Mouse (Mus musculus) brain, embryonic 14.5 days (tissue): ENCODE measurements at regions not wholly inside any gene's neighbourhood (a gene's known extent, or its start where the extent isn't known, plus 50 kb on each side); places are given as distances from the start of the nearest gene placed in this dataset.
"Not testable (repeated sequence)": the region's sequence is repeated elsewhere in the genome, so short reads cannot be mapped to it uniquely, and the experiment has no call there.

Source experiments
- DNase-seq: peaks from one replicate; pipeline ENCODE4 v3.0.0-alpha.2; 2011; ENCODE audit warnings: low read depth
- CTCF ChIP-seq: fragments of 200-500 bp; IDR thresholded peaks from 2 replicates; pipeline ENCODE4 v1.5.1; 2012; ENCODE audit warnings: inconsistent platforms, mild to moderate bottlenecking, moderate library complexity, borderline replicate concordance; ENCODE audit not compliant: insufficient read depth, insufficient read length; ENCODE audit errors: extremely low read depth
- POLR2A ChIP-seq: fragments of 200-500 bp; IDR thresholded peaks from 2 replicates; pipeline ENCODE4 v1.6.1; 2012; ENCODE audit warnings: mild to moderate bottlenecking, inconsistent platforms, borderline replicate concordance; ENCODE audit not compliant: poor library complexity, insufficient read depth, insufficient read length, severe bottlenecking; ENCODE audit errors: extremely low read depth

GRCm38 (mm10) chr1:51591886-51592285 lies 113.7 kb upstream of the Nabp1 start:
- TF ChIP-seq POLR2A (no peak), CTCF (no peak)

DNA sequence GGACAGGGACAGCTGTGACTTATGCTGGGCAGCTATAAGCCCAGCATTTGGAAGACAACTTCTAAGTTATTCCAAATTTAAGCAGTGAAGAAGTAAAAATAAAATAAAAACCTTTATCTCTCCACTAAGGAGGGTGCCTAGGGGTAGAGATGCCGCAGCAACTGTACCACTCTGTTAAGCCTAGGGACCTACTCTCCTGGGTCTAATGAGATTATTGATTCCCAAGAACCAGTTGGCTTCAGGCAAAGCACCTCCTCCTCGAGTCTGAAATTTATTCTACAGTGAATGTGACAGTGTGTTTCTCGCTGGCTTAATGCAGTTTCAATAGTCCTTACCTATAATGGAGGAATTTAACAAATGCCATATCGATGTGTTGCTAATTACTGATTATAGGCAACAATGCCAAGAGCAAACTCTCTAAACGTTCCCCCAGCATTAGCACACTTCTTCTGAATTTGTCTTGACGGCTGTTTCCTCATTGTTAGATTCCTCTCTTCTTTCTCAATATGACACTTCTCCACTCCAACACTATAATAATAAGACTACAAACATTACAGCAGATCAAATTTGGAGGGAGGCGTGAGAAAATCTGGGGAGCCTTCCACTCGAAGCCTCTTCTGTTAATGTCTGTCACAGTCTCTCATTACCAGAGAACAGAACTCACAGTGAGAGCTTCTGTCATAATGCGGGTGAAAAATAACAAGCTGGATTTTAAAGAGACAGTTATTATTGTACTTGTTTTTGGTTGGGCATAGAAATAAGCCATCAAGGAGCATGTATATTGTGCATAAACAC lies 112.6 kb upstream of the Nabp1 start:
- DNase-seq: peak; percentile 62
- TF ChIP-seq CTCF (no peak), POLR2A (no peak)

More at GRCm38 (mm10) chr1:51591886-51592285, 113.7 kb upstream of the Nabp1 start:
- DNase-seq: no peak

- no peak for DNase-seq
- TF ChIP-seq CTCF: no peak
- TF ChIP-seq POLR2A: no peak
These were observed 106.8 kb upstream of the Nabp1 start for GRCm38 (mm10) chr1:51584925-51585424.

DNA sequence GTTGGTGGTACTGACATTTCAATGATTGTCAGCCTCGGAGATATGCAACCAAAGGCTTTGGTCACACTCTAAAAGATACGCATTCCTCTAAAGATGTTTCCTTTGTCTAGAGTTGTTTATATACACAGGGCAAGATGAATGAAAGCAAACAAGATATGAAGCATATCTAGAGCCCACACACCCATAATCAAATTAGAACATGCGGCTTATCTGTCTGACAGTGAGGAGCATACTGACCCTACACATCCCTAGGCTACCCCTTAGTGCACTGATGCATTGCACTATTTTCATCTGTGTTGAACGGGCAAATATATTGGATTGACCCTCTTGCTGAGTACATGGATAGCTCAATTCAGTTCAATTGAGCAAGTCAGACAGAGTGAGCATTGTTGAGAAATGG lies 105.6 kb upstream of the Nabp1 start:
- DNase-seq: no peak
- no peak for TF ChIP-seq CTCF
- no peak for TF ChIP-seq POLR2A

DNA sequence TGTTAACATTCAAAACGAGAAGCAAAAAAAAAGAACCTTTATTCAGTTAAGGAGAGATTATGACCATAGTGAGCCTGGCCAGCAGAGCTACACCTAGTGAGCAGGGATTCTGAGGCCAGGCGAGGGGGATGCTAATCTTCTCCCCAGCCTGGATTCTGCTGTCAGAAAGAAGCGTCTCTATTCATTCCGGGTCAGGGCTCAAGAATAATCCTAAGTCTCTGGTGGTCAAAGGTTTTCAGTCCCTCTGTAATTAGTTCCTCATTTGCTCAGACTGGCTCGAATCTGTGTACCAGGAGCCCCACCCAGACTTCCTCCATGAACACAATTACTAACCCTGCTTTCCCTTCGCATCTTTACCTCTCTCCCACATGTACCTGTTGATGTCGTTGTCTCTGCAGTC lies 101.8 kb upstream of the Nabp1 start:
- no peak for DNase-seq
- TF ChIP-seq POLR2A: no peak
- TF ChIP-seq CTCF: no peak

DNA sequence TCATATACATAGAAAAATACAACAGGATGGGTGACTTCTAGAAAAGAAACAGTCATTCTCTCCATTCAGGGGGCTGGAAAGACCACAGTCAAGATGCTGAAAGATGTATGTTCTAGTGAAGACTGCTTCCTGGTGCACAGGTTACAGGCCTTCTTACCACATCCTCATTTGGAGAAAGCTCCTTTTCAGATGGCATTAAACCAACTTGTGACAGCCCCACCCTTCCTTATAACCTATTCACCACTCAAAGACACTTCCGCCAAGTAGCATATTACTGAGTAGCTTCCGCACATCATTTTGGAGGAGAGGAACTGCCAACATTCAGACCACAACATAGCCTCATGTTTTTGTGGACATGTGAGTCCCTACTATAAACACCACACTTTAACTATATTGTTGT lies 99.5 kb upstream of the Nabp1 start:
- TF ChIP-seq CTCF (no peak), POLR2A (no peak)
- DNase-seq: no peak

GRCm38 (mm10) chr1:51572314-51573078 lies 94.3 kb upstream of the Nabp1 start:
- DNase-seq: no peak
- TF ChIP-seq POLR2A: no peak
- no peak for TF ChIP-seq CTCF

GRCm38 (mm10) chr1:51569625-51570024 lies 91.4 kb upstream of the Nabp1 start:
- no peak for DNase-seq
- TF ChIP-seq CTCF (no peak), POLR2A (no peak)

DNA sequence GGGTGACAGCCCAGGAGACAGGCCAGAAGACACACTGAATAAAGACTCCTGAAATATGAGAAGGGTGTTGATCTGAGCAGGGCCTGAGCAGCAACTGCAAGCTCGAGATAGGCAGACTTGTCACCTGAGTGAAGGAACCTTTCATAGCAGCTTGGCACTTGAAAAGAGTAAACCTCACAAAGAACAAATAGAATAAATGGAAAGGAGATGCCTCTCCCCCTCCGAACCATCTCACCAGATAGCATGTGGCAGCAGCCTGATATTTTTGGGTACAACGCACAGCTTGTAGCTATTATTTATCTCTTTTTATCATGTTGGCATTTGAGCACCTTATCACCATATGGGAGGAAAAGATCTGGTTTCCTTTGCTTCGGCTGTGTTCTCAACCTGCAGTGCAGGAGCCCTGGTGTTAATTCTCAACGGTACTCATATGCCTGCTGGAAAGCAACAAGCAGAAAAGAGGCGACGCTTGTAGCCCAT lies 88.0 kb upstream of the Nabp1 start:
- DNase-seq: no peak
- TF ChIP-seq POLR2A: no peak
- no peak for TF ChIP-seq CTCF

- not testable (repeated sequence) for DNase-seq
These were observed 78.4 kb upstream of the Nabp1 start for GRCm38 (mm10) chr1:51556616-51557015.

DNA sequence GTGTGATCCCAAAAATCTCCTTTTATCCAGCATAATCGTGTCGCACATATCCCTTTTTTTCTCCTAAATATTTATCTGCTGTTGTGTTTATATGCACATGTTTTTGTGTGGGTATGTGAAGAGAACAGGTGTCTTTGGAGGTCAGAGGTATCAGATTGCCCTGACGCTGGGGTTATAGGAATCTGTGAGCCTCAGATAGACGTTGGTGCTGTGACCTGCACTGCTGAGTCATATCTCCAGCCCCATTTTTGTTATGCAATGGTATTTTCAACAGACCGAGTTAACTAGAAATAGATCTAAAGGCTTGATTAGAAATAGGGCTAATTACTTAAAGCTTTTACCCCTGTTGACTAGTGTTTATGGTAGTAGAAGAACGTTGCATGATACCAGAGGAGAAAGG lies 75.5 kb upstream of the Nabp1 start:
- no peak for DNase-seq
- TF ChIP-seq CTCF: no peak
- no peak for TF ChIP-seq POLR2A

GRCm38 (mm10) chr1:51551624-51552023 lies 73.4 kb upstream of the Nabp1 start:
- peak; percentile 37 for DNase-seq
- TF ChIP-seq POLR2A (no peak), CTCF (no peak)

DNA sequence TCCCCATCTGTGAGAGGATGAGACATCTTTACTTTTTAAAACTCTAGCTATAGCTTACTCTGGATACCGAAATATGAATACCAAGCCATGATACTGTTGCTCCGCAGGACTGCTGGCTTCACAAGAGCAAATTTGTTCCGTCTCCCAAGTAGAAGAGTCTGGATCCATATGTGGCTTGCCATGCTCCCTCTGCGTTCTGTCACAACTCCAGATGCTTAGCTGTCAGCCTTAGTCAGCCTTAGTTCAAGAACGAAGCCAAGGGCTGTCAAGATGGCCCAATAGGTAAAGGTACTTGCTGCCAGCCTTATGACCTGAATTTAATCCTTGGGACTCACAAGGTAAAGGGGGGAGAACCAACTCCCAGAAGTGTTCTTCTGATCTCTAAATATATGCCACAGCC lies 64.6 kb upstream of the Nabp1 start:
- no peak for DNase-seq

DNA sequence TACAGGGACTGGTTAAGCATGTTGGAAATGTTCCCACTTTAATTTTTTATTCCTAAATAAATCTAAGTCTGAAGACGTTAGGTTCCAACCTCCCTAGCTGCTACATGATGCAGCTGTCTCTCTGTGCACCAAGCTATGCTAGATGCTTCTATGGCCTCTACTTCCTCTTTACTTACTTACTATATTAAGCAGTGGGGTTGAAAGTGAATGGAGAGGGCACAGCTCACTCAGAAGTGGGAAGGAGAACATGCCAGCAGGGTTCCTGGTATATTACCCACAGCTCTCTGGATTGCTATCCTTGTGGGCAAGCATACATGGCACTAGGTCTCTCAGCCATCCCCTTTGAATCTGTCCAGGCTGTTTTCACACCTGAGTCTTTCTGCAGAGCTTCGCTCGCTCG lies 61.4 kb upstream of the Nabp1 start:
- TF ChIP-seq CTCF (no peak), POLR2A (no peak)

More for the DNA sequence above, 64.6 kb upstream of the Nabp1 start:
- TF ChIP-seq CTCF (no peak), POLR2A (no peak)

DNA sequence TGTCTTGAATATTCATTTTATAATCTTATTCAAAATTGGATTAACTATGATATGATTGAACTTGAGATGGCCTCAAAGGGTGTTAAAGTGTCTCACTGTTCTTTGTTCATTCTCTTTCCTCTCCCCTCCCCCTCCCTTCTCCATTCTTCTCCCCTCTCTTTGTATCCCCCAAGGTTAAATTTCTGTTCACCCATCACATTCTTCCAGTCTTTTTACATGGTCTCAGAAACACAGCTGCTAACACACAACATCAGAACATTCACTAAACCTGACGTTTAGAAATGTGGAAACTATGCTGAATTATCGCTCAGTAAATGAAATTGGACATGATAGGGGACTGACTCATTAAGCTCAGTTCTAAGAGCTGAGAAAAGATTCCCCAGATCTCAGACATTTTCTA lies 60.6 kb upstream of the Nabp1 start:
- TF ChIP-seq CTCF (no peak), POLR2A (no peak)
- no peak for DNase-seq

More for the DNA sequence above, 61.4 kb upstream of the Nabp1 start:
- no peak for DNase-seq
